Mouse (Mus musculus) MEL (cell line): ENCODE data around the gene Wdr59. TPM values are rescaled to one million over a fixed set of nuclear protein-coding genes. Genes with fewer than 3 reads are reported as not detected.

Source experiments
- DNase-seq: peaks from one replicate; pipeline ENCODE4 v3.0.0; 2011; ENCODE audit warnings: low read depth, low spot score
- H3K27ac ChIP-seq: 2 replicates; pipeline ENCODE4 v1.5.1; 2012; ENCODE audit warnings: low read depth, mild to moderate bottlenecking, control low read depth, low read length, moderate library complexity; ENCODE audit not compliant: control insufficient read depth
- H3K27me3 ChIP-seq, 2 experiments: fragments of 150-350 bp in 1 of 2; sonication (generic) in 1 of 2; 2 replicates each; pipeline ENCODE4 v1.6.1; 2012; ENCODE audit warnings: low read length in 2 of 2, mild to moderate bottlenecking in 2 of 2, improper control_type of control experiment in 1 of 2, moderate library complexity in 1 of 2; ENCODE audit not compliant: insufficient read depth in 2 of 2, control insufficient read depth in 1 of 2
- H3K36me3 ChIP-seq, 2 experiments: 2 replicates each; pipeline ENCODE4 v1.6.1; 2012 to 2014; ENCODE audit warnings: low read length in 2 of 2, improper control_type of control experiment in 1 of 2, inconsistent platforms in 1 of 2, mild to moderate bottlenecking in 1 of 2; ENCODE audit not compliant: insufficient read depth in 2 of 2, control insufficient read depth in 1 of 2
- H3K4me1 ChIP-seq, 2 experiments: fragments of 150-350 bp in 1 of 2; sonication (generic) in 1 of 2; 2 replicates each; pipeline ENCODE4 v1.6.1; 2012; ENCODE audit warnings: low read length in 2 of 2, improper control_type of control experiment in 1 of 2, mild to moderate bottlenecking in 1 of 2; ENCODE audit not compliant: insufficient read depth in 2 of 2, control insufficient read depth in 1 of 2
- H3K4me3 ChIP-seq, 2 experiments: fragments of 150-350 bp in 1 of 2; sonication (generic) in 1 of 2; 2 replicates each; pipeline ENCODE4 v1.5.1; 2012; ENCODE audit warnings: low read depth in 2 of 2, low read length in 2 of 2, mild to moderate bottlenecking in 2 of 2, moderate library complexity in 2 of 2, control low read depth in 1 of 2, improper control_type of control experiment in 1 of 2; ENCODE audit not compliant: control insufficient read depth in 1 of 2, insufficient read depth in 1 of 2
- H3K79me2 ChIP-seq: 2 replicates; pipeline ENCODE4 v1.6.1; 2012; ENCODE audit warnings: mild to moderate bottlenecking, low read length, moderate library complexity; ENCODE audit not compliant: control insufficient read depth, poor library complexity, insufficient read depth
- H3K9ac ChIP-seq: 2 replicates; pipeline ENCODE4 v1.6.1; 2012; ENCODE audit warnings: low read depth, mild to moderate bottlenecking, control low read depth, low read length, moderate library complexity; ENCODE audit not compliant: control insufficient read depth, poor library complexity, severe bottlenecking
- H3K9me3 ChIP-seq: fragments of 150-350 bp; sonication (generic); replicated peaks from 2 replicates; pipeline ENCODE4 v1.6.1; 2012; ENCODE audit warnings: mild to moderate bottlenecking, low read length, improper control_type of control experiment, moderate library complexity; ENCODE audit not compliant: insufficient read depth
- BHLHE40 ChIP-seq: IDR thresholded peaks from 2 replicates; pipeline ENCODE4 v1.6.1; 2012; ENCODE audit warnings: low read depth, mild to moderate bottlenecking, inconsistent platforms, low read length, improper control_type of control experiment, borderline replicate concordance
- EP300 ChIP-seq, 2 experiments: IDR thresholded peaks; 2 replicates each; pipeline ENCODE4 v1.6.1; 2011; ENCODE audit warnings: improper control_type of control experiment in 2 of 2, low read length in 2 of 2, low read depth in 1 of 2, mild to moderate bottlenecking in 1 of 2
- ETS1 ChIP-seq: IDR thresholded peaks from 2 replicates; pipeline ENCODE4 v1.6.1; 2012; ENCODE audit warnings: low read depth, mild to moderate bottlenecking, inconsistent platforms, low read length, improper control_type of control experiment, moderate library complexity
- HCFC1 ChIP-seq: IDR thresholded peaks from 2 replicates; pipeline ENCODE4 v1.6.1; 2012; ENCODE audit warnings: low read depth, mild to moderate bottlenecking, inconsistent platforms, low read length, improper control_type of control experiment, moderate library complexity
- JUND ChIP-seq: IDR thresholded peaks from 2 replicates; pipeline ENCODE4 v1.6.1; 2011; ENCODE audit warnings: low read depth, mild to moderate bottlenecking, improper control_type of control experiment, low read length
- MEF2A ChIP-seq: IDR thresholded peaks from 2 replicates; pipeline ENCODE4 v1.6.1; 2014; ENCODE audit warnings: low read depth, mild to moderate bottlenecking, inconsistent platforms, low read length, improper control_type of control experiment; ENCODE audit not compliant: poor library complexity, insufficient replicate concordance, severe bottlenecking; ENCODE audit errors: extremely low read depth
- NRF1 ChIP-seq: IDR thresholded peaks from 2 replicates; pipeline ENCODE4 v1.6.1; 2014; ENCODE audit warnings: low read depth, mild to moderate bottlenecking, inconsistent platforms, low read length, improper control_type of control experiment, moderate library complexity; ENCODE audit not compliant: poor library complexity, insufficient read depth, severe bottlenecking
- POLR2A ChIP-seq, 2 experiments: IDR thresholded peaks; 2 replicates each; pipeline ENCODE4 v1.6.1; 2011 to 2012; ENCODE audit warnings: low read length in 2 of 2, mild to moderate bottlenecking in 2 of 2, control low read depth in 1 of 2, improper control_type of control experiment in 1 of 2, low read depth in 1 of 2, moderate library complexity in 1 of 2; ENCODE audit not compliant: control insufficient read depth in 1 of 2, insufficient read depth in 1 of 2, poor library complexity in 1 of 2
- POLR2AphosphoS2 ChIP-seq: IDR thresholded peaks from 2 replicates; pipeline ENCODE4 v1.6.1; 2011; ENCODE audit warnings: low read length, improper control_type of control experiment
- POLR2AphosphoS5 ChIP-seq: IDR thresholded peaks from 2 replicates; pipeline ENCODE4 v1.6.1; 2012; ENCODE audit warnings: low read depth, borderline replicate concordance, mild to moderate bottlenecking, inconsistent platforms, low read length, moderate library complexity, mixed read lengths
- RAD21 ChIP-seq: IDR thresholded peaks from 2 replicates; pipeline ENCODE4 v1.6.1; 2011; ENCODE audit warnings: mild to moderate bottlenecking, low read depth, low read length, improper control_type of control experiment
- SIN3A ChIP-seq: IDR thresholded peaks from 2 replicates; pipeline ENCODE4 v1.6.1; 2012; ENCODE audit warnings: low read length, improper control_type of control experiment, inconsistent platforms
- SMC3 ChIP-seq: IDR thresholded peaks from 2 replicates; pipeline ENCODE4 v1.6.1; 2011; ENCODE audit warnings: low read depth, low read length, improper control_type of control experiment
- ZMIZ1 ChIP-seq: IDR thresholded peaks from 2 replicates; pipeline ENCODE4 v1.6.1; 2012; ENCODE audit warnings: low read depth, mild to moderate bottlenecking, inconsistent platforms, low read length, improper control_type of control experiment, moderate library complexity
- ZNF384 ChIP-seq: IDR thresholded peaks from 2 replicates; pipeline ENCODE4 v1.6.1; 2012; ENCODE audit warnings: low read depth, mild to moderate bottlenecking, inconsistent platforms, low read length, improper control_type of control experiment
- polyA plus RNA-seq, 2 experiments: library from polyadenylated mRNA; stranded (reverse) in 1 of 2; unstranded in 1 of 2; fragments of >175 nt in 1 of 2; fragments of >200 nt in 1 of 2; gene quantifications; 2 replicates each; pipeline versions ENCODE4 v1.2.1 to v1.2.4; 2012; ENCODE audit warnings: low replicate concordance in 2 of 2, low read depth in 1 of 2; ENCODE audit not compliant: insufficient read length in 2 of 2, insufficient read depth in 1 of 2, missing spikeins in 1 of 2
- total RNA-seq: library from RNA; depleted of rRNA; stranded (reverse); fragments of 300-350 nt; gene quantifications from 2 replicates; pipeline ENCODE4 v1.2.3, GENCODE M21; 2012

Wdr59 gene
- total and polyA plus RNA-seq, 3 experiments = 6.5 to 16.6 TPM; not detected in 1

DNA sequence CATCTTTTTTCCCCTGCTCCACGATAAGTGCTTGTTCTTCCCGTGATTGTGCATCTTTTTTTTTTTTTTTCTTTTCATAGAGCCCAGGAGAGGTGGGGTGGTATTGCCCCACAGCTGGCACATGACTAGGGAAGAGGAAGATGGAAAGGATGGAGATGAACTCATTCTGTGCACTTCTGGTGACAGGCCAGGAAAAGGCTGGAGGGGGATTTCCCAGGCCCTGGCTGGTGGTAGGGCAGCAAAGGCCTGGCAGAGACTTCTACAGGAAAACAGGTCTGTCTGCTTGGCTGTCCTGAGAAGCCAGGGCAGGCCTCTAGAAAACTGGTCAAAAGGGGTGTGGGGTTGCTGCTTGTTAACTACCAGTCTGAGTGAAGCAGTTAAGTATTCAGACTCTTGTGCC is 16.3 kb upstream of the Wdr59 start:
- peaks cover 1 to 18% of the 10 kb centered on the region in 2 experiments for H3K4me1 ChIP-seq
- H3K36me3 ChIP-seq = peaks cover 0 to 11% of the 10 kb centered on the region in 2 experiments; a peak in 2 of 4 replicates
- H3K9ac ChIP-seq = no peak overlapping the region; the same call in 1 of the 2 replicates
- TF ChIP-seq ZNF384 (0 out of 2 replicates have a peak, but pooled peaks have one; percentile 20), POLR2AphosphoS5 (no peak)
- H3K27ac ChIP-seq = no peak overlapping the region
- no peak for DNase-seq
- no peaks in the 10 kb centered on the region for H3K27me3 ChIP-seq
- H3K9me3 ChIP-seq = no peaks in the 10 kb centered on the region
- peaks cover 42% of the 10 kb centered on the region for H3K79me2 ChIP-seq
- peak overlapping the region; percentile 83 to 92 for H3K4me3 ChIP-seq

DNA sequence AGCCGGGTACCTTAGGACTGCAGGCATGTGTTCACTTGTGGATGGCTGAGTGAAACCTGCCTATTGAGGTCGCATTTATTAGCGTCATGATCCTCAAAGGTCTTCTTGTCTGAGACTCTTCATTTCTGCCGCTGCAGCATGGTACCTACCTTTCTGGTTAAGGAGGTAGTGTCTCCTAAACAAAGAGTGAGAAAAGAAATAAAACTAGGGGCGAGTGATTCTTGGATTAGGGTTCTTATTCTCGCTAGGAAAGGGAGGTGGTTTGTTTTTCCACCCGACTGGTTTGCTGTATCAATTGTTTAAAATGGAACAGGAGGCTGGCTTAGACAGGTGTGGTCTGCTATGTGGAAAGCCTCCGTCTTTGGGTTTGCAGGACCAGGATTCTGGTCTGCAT is 15.9 kb upstream of the Wdr59 start:
- TF ChIP-seq MEF2A (no peak), SMC3 (no peak), JUND (no peak), RAD21 (no peak), POLR2AphosphoS2 (no peak), BHLHE40 (no peak), HCFC1 (no peak), ZMIZ1 (no peak), NRF1 (no peak), EP300 (IDR thresholded peaks at IDR 0.05; ENCODE audit: low read depth in 1 of 2, low read length in 2 of 2) (no peak), ETS1 (no peak), POLR2A (IDR thresholded peaks at IDR 0.05; ENCODE audit: control insufficient read depth in 1 of 2, insufficient read depth in 1 of 2, low read depth in 1 of 2, low read length in 2 of 2, poor library complexity in 1 of 2) (no peak), SIN3A (no peak)
- peaks cover 1 to 18% of the 10 kb centered on the region in 2 experiments for H3K4me1 ChIP-seq
- H3K9me3 ChIP-seq = no peaks in the 10 kb centered on the region
- no peaks in the 10 kb centered on the region for H3K27me3 ChIP-seq
- peaks cover 0 to 11% of the 10 kb centered on the region in 2 experiments; a peak in 2 of 4 replicates for H3K36me3 ChIP-seq
- peaks cover 40% of the 10 kb centered on the region for H3K79me2 ChIP-seq
- H3K4me3 ChIP-seq = peak overlapping the region; percentile 83 to 92
- H3K27ac ChIP-seq = no peak overlapping the region
- no peak for DNase-seq
- H3K9ac ChIP-seq = peak overlapping the region; percentile 98
